Mouse (Mus musculus) megakaryocyte-erythroid progenitor cell, adult 5-6 weeks (primary cell): ENCODE data around the gene Fam155a. TPM values are rescaled to one million over a fixed set of nuclear protein-coding genes. Genes with fewer than 3 reads are reported as not detected.

Experiments
- ATAC-seq: replicated peaks from 2 replicates; pipeline ENCODE4 v1.8.0; 2016; ENCODE audit warnings: mild to moderate bottlenecking, inconsistent platforms; ENCODE audit not compliant: severe bottlenecking, poor library complexity, low FRiP score, low TSS enrichment
- total RNA-seq, 2 experiments: library from RNA; stranded (forward) in 1 of 2; stranded (reverse) in 1 of 2; fragments of 200-1000, 215-1000 nt in 1 of 2; fragments of >200 nt in 1 of 2; fragmentation: Nextera tagmentation in 1 of 2; gene quantifications; 2 replicates each; pipeline ENCODE4 v1.2.3; 2014 to 2017

Gene Fam155a
- total RNA-seq, 2 experiments from 2014 or later = not detected

GRCm38 (mm10) chr8:9342593-9342992 is 428.4 kb downstream of the Fam155a start:
- no peak for ATAC-seq

- ATAC-seq = no peak
Observed at GRCm38 (mm10) chr8:9337905-9338304, 433.1 kb downstream of the Fam155a start.

- no peak for ATAC-seq
Observed at GRCm38 (mm10) chr8:9335933-9336303, 435.0 kb downstream of the Fam155a start.

- ATAC-seq = no peak
Observed at GRCm38 (mm10) chr8:9335285-9335932, 435.6 kb downstream of the Fam155a start.

- no peak for ATAC-seq
Observed at GRCm38 (mm10) chr8:9332766-9333165, 438.2 kb downstream of the Fam155a start.

- no peak for ATAC-seq
Observed at GRCm38 (mm10) chr8:9309456-9309855, 461.5 kb downstream of the Fam155a start.

- ATAC-seq = no peak
Observed at GRCm38 (mm10) chr8:9303526-9304135, 467.3 kb downstream of the Fam155a start.

- no peak for ATAC-seq
Observed at GRCm38 (mm10) chr8:9295046-9295445, 475.9 kb downstream of the Fam155a start.

GRCm38 (mm10) chr8:9292532-9292931 is 478.4 kb downstream of the Fam155a start:
- no peak for ATAC-seq

- ATAC-seq = no peak
Observed at GRCm38 (mm10) chr8:9288015-9288729, 482.8 kb downstream of the Fam155a start.

- no peak for ATAC-seq
Observed at GRCm38 (mm10) chr8:9274117-9274516, 496.8 kb downstream of the Fam155a start.

GRCm38 (mm10) chr8:9264378-9264777 is 506.6 kb downstream of the Fam155a start:
- ATAC-seq = no peak

GRCm38 (mm10) chr8:9261527-9261926 is 509.4 kb downstream of the Fam155a start:
- no peak for ATAC-seq

GRCm38 (mm10) chr8:9255316-9255715 is 515.6 kb downstream of the Fam155a start:
- no peak for ATAC-seq

- no peak for ATAC-seq
Observed at GRCm38 (mm10) chr8:9252991-9253390, 518.0 kb downstream of the Fam155a start.

GRCm38 (mm10) chr8:9248109-9248821 is 522.7 kb downstream of the Fam155a start:
- ATAC-seq = no peak

- ATAC-seq = no peak
Observed at GRCm38 (mm10) chr8:9245994-9246393, 525.0 kb downstream of the Fam155a start.

GRCm38 (mm10) chr8:9240996-9241395 is 530.0 kb downstream of the Fam155a start:
- ATAC-seq = no peak

GRCm38 (mm10) chr8:9239741-9240140 is 531.2 kb downstream of the Fam155a start:
- ATAC-seq = no peak

- no peak for ATAC-seq
Observed at GRCm38 (mm10) chr8:9238974-9239373, 532.0 kb downstream of the Fam155a start.
